Mouse (Mus musculus) effector memory CD4-positive, alpha-beta T cell, adult 5 months (primary cell): ENCODE data around the gene Txndc15. TPM values are rescaled to one million over a fixed set of nuclear protein-coding genes. Genes with fewer than 3 reads are reported as not detected.

ENCODE experiments used
- polyA plus RNA-seq: library from polyadenylated mRNA; unstranded; fragments of 100-300 nt; shearing (Covaris generic); gene quantifications from one replicate; pipeline ENCODE4 v1.2.1, GENCODE M21; 2017

Txndc15 gene
- 31.6 TPM for polyA plus RNA-seq

DNA sequence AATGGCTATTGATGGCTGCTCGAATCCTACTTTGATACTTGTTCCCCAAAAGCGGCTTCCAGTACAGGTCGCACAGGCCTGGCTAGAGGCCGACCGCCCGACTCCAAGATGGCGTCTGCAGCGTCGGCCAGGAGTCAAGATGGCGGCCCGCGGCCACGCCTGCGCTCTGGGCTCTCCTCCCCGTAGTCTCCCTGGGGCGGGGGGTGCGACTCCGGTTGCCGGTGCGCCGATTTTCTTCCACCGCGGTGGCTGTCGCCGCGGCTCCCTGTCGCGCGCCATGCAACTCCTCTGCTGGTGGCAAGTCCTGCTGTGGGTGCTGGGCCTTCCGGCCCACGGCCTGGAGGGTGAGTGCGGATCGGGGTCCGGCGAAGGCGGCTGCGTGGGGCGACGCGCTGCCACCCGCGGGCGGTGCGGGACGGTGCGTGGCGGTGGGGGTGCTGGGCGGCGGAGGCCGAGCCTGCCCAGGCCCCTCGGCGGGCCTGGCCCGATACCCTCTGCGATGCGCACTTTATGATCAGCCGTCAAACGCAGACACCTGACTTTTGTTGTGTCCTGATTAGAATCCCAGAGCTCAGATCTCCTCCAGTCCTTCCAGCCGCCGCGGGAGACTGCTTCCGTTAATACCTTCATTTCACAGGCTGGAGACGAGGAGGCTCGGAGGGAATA lies at the start of gene Txndc15:
Gene Txndc15 (plus strand): TSS at position 150 of the 666 bp plus-strand sequence.

DNA sequence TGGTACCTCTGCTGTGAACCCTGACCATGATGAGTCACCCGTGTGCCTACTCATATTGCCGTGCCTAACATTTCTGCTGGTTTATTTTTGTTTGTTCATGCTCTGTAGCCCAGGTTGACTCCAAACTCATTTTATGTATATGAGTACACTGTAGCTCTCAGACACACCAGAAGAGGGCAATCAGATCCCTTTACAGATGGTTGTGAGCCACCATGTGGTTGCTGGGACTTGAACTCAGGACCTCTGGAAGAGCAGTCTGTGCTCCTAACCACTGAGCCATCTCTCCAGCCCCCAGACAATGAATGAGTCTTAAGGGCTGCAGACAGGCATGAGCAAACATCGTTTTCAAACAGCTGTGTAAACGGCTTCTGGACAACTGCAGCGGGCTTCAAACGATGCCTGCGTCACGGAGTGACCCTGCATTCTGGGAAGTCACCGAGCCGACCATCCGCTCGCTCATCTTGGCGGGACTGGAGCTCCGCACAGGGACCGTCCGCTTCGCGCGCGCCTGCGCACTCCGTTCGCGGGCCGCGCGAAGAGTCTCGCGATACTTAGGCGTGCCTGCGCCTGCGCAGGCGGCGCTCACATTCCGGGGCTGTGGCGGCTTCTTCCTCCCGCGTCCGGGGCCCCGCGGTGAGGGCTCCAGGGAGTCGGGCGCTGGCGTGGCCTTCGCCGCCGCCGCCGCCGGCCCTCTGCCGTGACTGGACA lies 21.8 kb upstream of the Txndc15 start, which contains the start of gene B230219D22Rik:
Gene B230219D22Rik (plus strand): TSS at position 590 of the 708 bp plus-strand sequence.

DNA sequence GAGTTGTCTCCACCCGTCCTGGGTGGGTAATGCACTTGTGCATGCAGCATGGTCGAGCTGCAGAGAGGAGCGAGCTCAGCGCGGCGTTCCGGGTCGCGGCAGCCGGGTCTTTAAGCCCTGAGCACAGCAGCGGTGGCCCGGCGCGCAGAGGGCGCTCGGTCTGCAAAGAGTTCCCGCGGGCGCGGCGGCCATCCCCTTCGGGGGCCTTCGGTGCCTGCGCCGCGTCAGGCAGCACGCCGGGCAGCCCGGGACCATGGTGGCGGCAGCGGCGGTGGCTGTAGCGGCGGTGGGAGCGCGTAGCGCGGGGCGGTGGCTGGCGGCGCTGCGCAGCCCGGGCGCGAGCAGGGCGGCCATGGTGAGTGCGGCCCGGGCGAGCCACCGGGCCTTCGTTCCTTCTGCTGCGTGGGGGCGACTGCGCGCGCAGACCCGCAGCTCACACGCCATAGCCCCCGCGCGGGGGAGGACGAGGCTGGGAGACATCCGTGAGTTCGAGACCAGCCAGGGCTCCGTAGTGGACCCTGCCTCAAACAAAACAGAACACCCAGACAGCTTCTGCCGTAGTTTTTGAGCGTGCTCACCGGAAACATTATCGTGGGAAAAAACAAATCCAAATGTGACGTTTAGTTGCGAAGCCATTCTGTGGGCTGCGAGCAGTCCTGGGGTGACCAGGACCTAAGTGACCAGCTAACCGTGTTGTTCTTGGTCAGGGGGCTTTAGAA lies 12.8 kb downstream of the Txndc15 start, which contains the start of gene Pcbd2:
Gene Pcbd2 (plus strand): TSS at position 249 of the 719 bp plus-strand sequence.

Other genes with a start within 250 kb of the Txndc15 start
- gene Dbn1, start 226.5 kb upstream of the Txndc15 start, polyA plus RNA-seq = not detected
- 10.0 TPM for gene Pdlim7, start 201.0 kb upstream of the Txndc15 start, polyA plus RNA-seq
- 0.24 TPM for gene Dok3, start 185.4 kb upstream of the Txndc15 start, polyA plus RNA-seq
- 60.4 TPM for gene Ddx41, start 178.0 kb upstream of the Txndc15 start, polyA plus RNA-seq
- 63.5 TPM for gene Fam193b, start 143.5 kb upstream of the Txndc15 start, polyA plus RNA-seq
- 214 TPM for gene Tmed9, start 140.9 kb upstream of the Txndc15 start, polyA plus RNA-seq
- 28.4 TPM for gene B4galt7, start 114.8 kb upstream of the Txndc15 start, polyA plus RNA-seq
- gene Caml, start 91.6 kb upstream of the Txndc15 start, polyA plus RNA-seq = 16.7 TPM
- 68.8 TPM for gene Ddx46, start 79.6 kb upstream of the Txndc15 start, polyA plus RNA-seq
- gene B230219D22Rik, start 21.5 kb upstream of the Txndc15 start, polyA plus RNA-seq = 31.6 TPM
- gene Pcbd2, start 12.7 kb downstream of the Txndc15 start, polyA plus RNA-seq = 36.5 TPM
- gene Catsper3, start 69.9 kb downstream of the Txndc15 start, polyA plus RNA-seq = not detected
- gene Pitx1, start 121.5 kb downstream of the Txndc15 start, polyA plus RNA-seq = not detected